Mouse (Mus musculus) liver, embryonic 12.5 days (tissue): ENCODE data around the gene Tmem110. TPM values are rescaled to one million over a fixed set of nuclear protein-coding genes. Genes with fewer than 3 reads are reported as not detected.

ENCODE experiments used
- ATAC-seq: fragments of 200-750 bp; cut with Nextera tagmentation; 2 replicates; pipeline ENCODE4 v1.8.0; 2017; ENCODE audit warnings: moderate number of reproducible peaks, mild to moderate bottlenecking, moderate library complexity
- H3K27ac ChIP-seq: fragments of 300-500 bp; sonication (generic); 2 replicates; pipeline ENCODE4 v1.5.1; 2016; ENCODE audit warnings: mild to moderate bottlenecking
- H3K27me3 ChIP-seq: fragments of 300-500 bp; sonication (generic); replicated peaks from 2 replicates; pipeline ENCODE4 v1.6.1; 2016; ENCODE audit warnings: mild to moderate bottlenecking, moderate library complexity
- H3K36me3 ChIP-seq: fragments of 300-500 bp; sonication (generic); 2 replicates; pipeline ENCODE4 v1.6.1; 2016; ENCODE audit warnings: mild to moderate bottlenecking, moderate library complexity
- H3K4me1 ChIP-seq: fragments of 300-500 bp; sonication (generic); 2 replicates; pipeline ENCODE4 v1.6.1; 2016
- H3K4me2 ChIP-seq: fragments of 300-500 bp; sonication (generic); 2 replicates; pipeline ENCODE4 v1.6.1; 2016; ENCODE audit warnings: mild to moderate bottlenecking, moderate library complexity
- H3K4me3 ChIP-seq: fragments of 300-500 bp; sonication (generic); 2 replicates; pipeline ENCODE4 v1.5.1; 2016; ENCODE audit warnings: mild to moderate bottlenecking, moderate library complexity
- H3K9ac ChIP-seq: fragments of 300-500 bp; sonication (generic); 2 replicates; pipeline ENCODE4 v1.6.1; 2016; ENCODE audit warnings: mild to moderate bottlenecking, moderate library complexity
- H3K9me3 ChIP-seq: fragments of 300-500 bp; sonication (generic); replicated peaks from 2 replicates; pipeline ENCODE4 v1.6.1; 2016; ENCODE audit warnings: mild to moderate bottlenecking, moderate library complexity
- WGBS: fragments of 180-500 bp; shearing (Covaris S2); methylation state at CpG from one replicate; pipeline ENCODE4 v1.1.7; 2016; ENCODE audit not compliant: insufficient replicate concordance; 5-methylcytosine and 5-hydroxymethylcytosine counted together
- polyA plus RNA-seq: library from polyadenylated mRNA; unstranded; fragments of >200 nt; fragmentation: Nextera tagmentation; extraction: Ambion mirVana; gene quantifications from 2 replicates; pipeline ENCODE4 v1.2.1, GENCODE M21; 2016

Gene Tmem110
- polyA plus RNA-seq, 1 experiment from 2014 or later, result 16.1 TPM

GRCm38 (mm10) chr14:30828635-30829460 is 3.5 kb downstream of the Tmem110 start:
- H3K4me3 ChIP-seq, result no peak overlapping the region
- no peaks in the 10 kb centered on the region for H3K36me3 ChIP-seq
- peak overlapping the region; percentile 33 for H3K9ac ChIP-seq
- WGBS, result 39% methylated on average over 11 of the region's 11 CpGs
- peaks cover 67% of the 10 kb centered on the region for H3K4me1 ChIP-seq
- no peaks in the 10 kb centered on the region for H3K9me3 ChIP-seq
- ATAC-seq, result peak; percentile 82
- peak overlapping the region; percentile 80 for H3K27ac ChIP-seq
- H3K27me3 ChIP-seq, result no peaks in the 10 kb centered on the region
- H3K4me2 ChIP-seq, result peak overlapping the region; percentile 43

DNA sequence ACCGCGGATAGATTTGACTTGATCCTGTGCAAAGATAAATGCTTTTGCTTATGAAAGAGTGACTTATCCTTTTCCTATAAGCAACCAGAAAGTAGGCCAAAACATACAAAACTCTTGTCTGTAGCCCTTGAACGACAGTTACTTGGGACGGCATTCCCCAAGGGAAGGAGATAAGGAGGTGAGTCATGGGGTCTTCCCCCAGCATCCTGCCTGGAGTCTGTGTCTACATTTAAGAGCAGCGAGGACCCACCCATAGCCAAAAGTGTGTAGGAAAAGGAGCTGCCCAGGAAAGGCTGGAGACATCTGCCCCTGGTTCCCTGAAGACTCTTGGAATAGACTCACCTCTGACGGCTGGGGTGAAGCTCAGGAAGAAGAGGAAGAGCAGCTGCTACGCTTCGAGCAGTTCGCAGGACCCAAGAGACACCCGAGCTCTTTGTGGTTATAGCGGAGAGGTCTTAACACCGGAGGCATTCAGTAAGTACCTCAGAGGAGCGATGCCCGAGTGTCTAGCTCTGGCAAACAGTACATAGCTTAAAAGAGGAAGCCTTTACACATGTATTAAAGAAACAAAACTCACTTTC is 12.1 kb downstream of the Tmem110 start:
- 72% methylated on average over 14 of the region's 14 CpGs for WGBS
- no peak for ATAC-seq
- Histone ChIP-seq H3K27me3 (no peaks in the 10 kb centered on the region), H3K9me3 (no peaks in the 10 kb centered on the region), H3K4me3 (no peak overlapping the region), H3K4me2 (no peak overlapping the region), H3K36me3 (peaks cover 34% of the 10 kb centered on the region), H3K27ac (no peak overlapping the region), H3K4me1 (peaks cover 5% of the 10 kb centered on the region; the same call in 1 of the 2 replicates), H3K9ac (no peak overlapping the region)

GRCm38 (mm10) chr14:30843701-30844100 is 18.3 kb downstream of the Tmem110 start:
- no peak for ATAC-seq
- Histone ChIP-seq H3K27me3 (no peaks in the 10 kb centered on the region), H3K36me3 (peaks cover 11% of the 10 kb centered on the region), H3K4me1 (no peaks in the 10 kb centered on the region), H3K9ac (no peak overlapping the region), H3K4me2 (no peak overlapping the region), H3K9me3 (no peaks in the 10 kb centered on the region), H3K4me3 (no peak overlapping the region), H3K27ac (no peak overlapping the region)
- 70% methylated on average over 3 of the region's 3 CpGs for WGBS

DNA sequence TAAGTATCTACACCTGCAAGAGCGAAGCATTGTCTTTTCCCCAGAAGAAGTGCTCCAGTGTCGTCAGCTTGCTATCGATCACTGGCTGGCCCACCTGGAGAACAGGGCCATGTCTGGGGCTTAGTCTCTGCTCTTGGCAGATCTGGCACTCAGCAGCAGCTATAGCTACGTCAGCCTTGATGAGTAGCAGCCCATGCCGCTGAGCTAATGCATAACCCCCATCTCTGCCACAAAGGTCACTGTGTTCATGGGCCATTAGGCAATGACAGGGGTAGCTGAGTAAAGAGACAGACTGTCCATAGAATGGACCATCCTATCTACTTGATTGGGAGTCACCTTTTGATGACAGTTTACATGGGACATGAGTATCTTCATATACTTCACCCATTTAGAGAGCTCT is 25.1 kb downstream of the Tmem110 start:
- WGBS, result 81% methylated on average over 5 of the region's 5 CpGs
- H3K4me1 ChIP-seq, result no peaks in the 10 kb centered on the region
- no peaks in the 10 kb centered on the region for H3K36me3 ChIP-seq
- H3K9ac ChIP-seq, result no peak overlapping the region
- no peak overlapping the region for H3K4me3 ChIP-seq
- no peak overlapping the region for H3K4me2 ChIP-seq
- H3K9me3 ChIP-seq, result no peaks in the 10 kb centered on the region
- no peak overlapping the region for H3K27ac ChIP-seq
- no peaks in the 10 kb centered on the region for H3K27me3 ChIP-seq
- ATAC-seq, result no peak

- WGBS, result 77% methylated on average over 5 of the region's 5 CpGs
- Histone ChIP-seq H3K4me1 (0 out of 2 replicates have a peak, but pooled peaks cover 8% of the 10 kb centered on the region), H3K27me3 (no peaks in the 10 kb centered on the region), H3K9ac (no peak overlapping the region), H3K9me3 (no peaks in the 10 kb centered on the region), H3K27ac (no peak overlapping the region), H3K36me3 (no peaks in the 10 kb centered on the region), H3K4me3 (no peak overlapping the region), H3K4me2 (no peak overlapping the region)
- ATAC-seq, result no peak
Measured at GRCm38 (mm10) chr14:30852325-30852724, 26.9 kb downstream of the Tmem110 start.

- Histone ChIP-seq H3K27ac (no peak overlapping the region), H3K9me3 (no peaks in the 10 kb centered on the region), H3K4me2 (no peak overlapping the region), H3K4me3 (no peak overlapping the region), H3K4me1 (0 out of 2 replicates have a peak, but pooled peaks cover 8% of the 10 kb centered on the region), H3K9ac (no peak overlapping the region), H3K36me3 (no peaks in the 10 kb centered on the region), H3K27me3 (no peaks in the 10 kb centered on the region)
- 88% methylated on average over 3 of the region's 3 CpGs for WGBS
- no peak for ATAC-seq
Measured at GRCm38 (mm10) chr14:30855316-30855715, 29.9 kb downstream of the Tmem110 start.

GRCm38 (mm10) chr14:30856885-30857507 is 31.6 kb downstream of the Tmem110 start:
- peaks cover 17% of the 10 kb centered on the region; the same call in 1 of the 2 replicates for H3K4me1 ChIP-seq
- 48% methylated on average over 10 of the region's 10 CpGs for WGBS

GRCm38 (mm10) chr14:30857990-30858389 is 32.6 kb downstream of the Tmem110 start:
- H3K36me3 ChIP-seq, result no peaks in the 10 kb centered on the region
- no peak overlapping the region for H3K4me3 ChIP-seq
- no peak overlapping the region for H3K27ac ChIP-seq
- H3K27me3 ChIP-seq, result no peaks in the 10 kb centered on the region
- no peaks in the 10 kb centered on the region for H3K9me3 ChIP-seq
- no peak overlapping the region for H3K4me2 ChIP-seq
- H3K4me1 ChIP-seq, result peaks cover 21% of the 10 kb centered on the region; the same call in 1 of the 2 replicates
- no peak overlapping the region for H3K9ac ChIP-seq
- WGBS, result 56% methylated on average over 4 of the region's 4 CpGs
- ATAC-seq, result no peak

More at GRCm38 (mm10) chr14:30856885-30857507, 31.6 kb downstream of the Tmem110 start:
- Histone ChIP-seq H3K4me3 (no peak overlapping the region), H3K9me3 (no peaks in the 10 kb centered on the region), H3K27me3 (no peaks in the 10 kb centered on the region), H3K9ac (no peak overlapping the region), H3K4me2 (no peak overlapping the region), H3K36me3 (no peaks in the 10 kb centered on the region), H3K27ac (no peak overlapping the region)
- no peak for ATAC-seq

GRCm38 (mm10) chr14:30861421-30862125 is 36.2 kb downstream of the Tmem110 start:
- H3K36me3 ChIP-seq, result peaks cover 23% of the 10 kb centered on the region
- no peak for ATAC-seq
- H3K9ac ChIP-seq, result no peak overlapping the region

DNA sequence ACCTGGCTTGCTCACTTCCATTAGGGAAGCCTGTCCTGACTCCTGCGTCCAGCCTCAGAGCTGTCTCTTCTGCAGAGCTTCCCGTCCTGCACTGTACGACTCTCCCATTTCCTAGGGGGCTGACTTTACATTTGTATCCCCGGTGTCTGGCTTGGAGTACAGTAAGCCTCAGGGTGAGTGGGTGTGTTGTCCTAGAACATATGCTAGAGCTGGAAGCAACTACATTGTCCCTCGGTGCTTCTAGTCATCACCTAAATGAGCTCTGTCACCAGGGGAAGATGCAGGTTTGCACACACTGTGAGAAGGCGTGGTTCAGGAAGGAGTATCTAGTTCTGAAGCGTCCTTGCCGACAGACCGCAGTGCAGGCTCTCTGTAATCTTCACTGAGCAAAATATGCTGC is 37.0 kb downstream of the Tmem110 start:
- Histone ChIP-seq H3K4me3 (no peak overlapping the region), H3K36me3 (peaks cover 26% of the 10 kb centered on the region), H3K9me3 (no peaks in the 10 kb centered on the region), H3K4me2 (no peak overlapping the region), H3K4me1 (peaks cover 13% of the 10 kb centered on the region; the same call in 1 of the 2 replicates), H3K9ac (no peak overlapping the region), H3K27ac (peak overlapping the region; percentile 52; the same call in 1 of the 2 replicates), H3K27me3 (no peaks in the 10 kb centered on the region)
- WGBS, result 78% methylated on average over 9 of the region's 9 CpGs
- no peak for ATAC-seq

More at GRCm38 (mm10) chr14:30861421-30862125, 36.2 kb downstream of the Tmem110 start:
- Histone ChIP-seq H3K4me2 (peak overlapping the region; percentile 12; the same call in 1 of the 2 replicates), H3K27ac (peak overlapping the region; percentile 52), H3K4me1 (peaks cover 21% of the 10 kb centered on the region; the same call in 1 of the 2 replicates), H3K27me3 (no peaks in the 10 kb centered on the region), H3K4me3 (no peak overlapping the region), H3K9me3 (no peaks in the 10 kb centered on the region)
- WGBS, result 66% methylated on average over 16 of the region's 16 CpGs

GRCm38 (mm10) chr14:30865311-30865710 is 39.9 kb downstream of the Tmem110 start:
- Histone ChIP-seq H3K27me3 (no peaks in the 10 kb centered on the region), H3K9ac (no peak overlapping the region), H3K36me3 (peaks cover 29% of the 10 kb centered on the region), H3K4me1 (peaks cover 31% of the 10 kb centered on the region), H3K4me3 (no peak overlapping the region), H3K9me3 (no peaks in the 10 kb centered on the region), H3K27ac (no peak overlapping the region), H3K4me2 (no peak overlapping the region)
- 67% methylated on average over 3 of the region's 3 CpGs for WGBS
- ATAC-seq, result no peak
